Mouse (Mus musculus): Measurements from ENCODE around the gene Acsl3.

- TF ChIP-seq EP300 (IDR thresholded peaks at IDR 0.05; ENCODE audit: low read depth): no peak
- no peak for TF ChIP-seq CTCF (IDR thresholded peaks at IDR 0.05; ENCODE audit: low read depth)
These were observed 48.3 kb upstream of the Acsl3 start for GRCm38 (mm10) chr1:78609134-78609907.
